Mouse (Mus musculus): ENCODE data around the gene Rnaseh2b. TPM values are rescaled to one million over a fixed set of nuclear protein-coding genes. Genes with fewer than 3 reads are reported as not detected.
A peak's percentile ranks its signal among the peaks of the same experiment; 100 is the strongest.

Gene Rnaseh2b
- polyA plus RNA-seq, 1 experiment from 2014 or later, result 27.8 TPM

GRCm38 (mm10) chr14:62256066-62256465, 36.3 kb upstream of the Rnaseh2b start:
- no peaks in the 10 kb centered on the region for H3K27me3 ChIP-seq (ENCODE audit: control insufficient read depth, insufficient read depth, low read length)

GRCm38 (mm10) chr14:62258125-62258524, 34.3 kb upstream of the Rnaseh2b start:
- 83% methylated on average over 6 of the region's 6 CpGs for WGBS
- Histone ChIP-seq H3K9me3 (ENCODE audit: control insufficient read depth, low read length) (no peaks in the 10 kb centered on the region), H3K4me1 (ENCODE audit: control insufficient read depth, insufficient read depth, low read length) (no peaks in the 10 kb centered on the region), H3K9ac (replicated peaks; ENCODE audit: low read depth, low read length) (no peak overlapping the region), H3K36me3 (ENCODE audit: control insufficient read depth, insufficient read depth, low read length) (no peaks in the 10 kb centered on the region), H3K27me3 (ENCODE audit: control insufficient read depth, insufficient read depth, low read length) (no peaks in the 10 kb centered on the region), H3K4me3 (ENCODE audit: low read depth, low read length) (no peak overlapping the region), H3K4me2 (ENCODE audit: low read depth, low read length) (no peak overlapping the region), H3K27ac (ENCODE audit: low read depth, low read length) (no peak overlapping the region)
- ATAC-seq (ENCODE audit: low read depth), result no peak

More at GRCm38 (mm10) chr14:62256066-62256465, 36.3 kb upstream of the Rnaseh2b start:
- Histone ChIP-seq H3K27ac (ENCODE audit: low read depth, low read length) (no peak overlapping the region), H3K36me3 (ENCODE audit: control insufficient read depth, insufficient read depth, low read length) (no peaks in the 10 kb centered on the region), H3K4me1 (ENCODE audit: control insufficient read depth, insufficient read depth, low read length) (no peaks in the 10 kb centered on the region), H3K9me3 (ENCODE audit: control insufficient read depth, low read length) (no peaks in the 10 kb centered on the region), H3K4me2 (ENCODE audit: low read depth, low read length) (no peak overlapping the region), H3K4me3 (ENCODE audit: low read depth, low read length) (no peak overlapping the region), H3K9ac (replicated peaks; ENCODE audit: low read depth, low read length) (no peak overlapping the region)
- no peak for ATAC-seq (ENCODE audit: low read depth)
- 81% methylated on average over 5 of the region's 5 CpGs for WGBS

- Histone ChIP-seq H3K9ac (replicated peaks; ENCODE audit: low read depth, low read length) (no peak overlapping the region), H3K4me3 (ENCODE audit: low read depth, low read length) (no peak overlapping the region), H3K27me3 (ENCODE audit: control insufficient read depth, insufficient read depth, low read length) (no peaks in the 10 kb centered on the region), H3K27ac (ENCODE audit: low read depth, low read length) (no peak overlapping the region), H3K4me1 (ENCODE audit: control insufficient read depth, insufficient read depth, low read length) (no peaks in the 10 kb centered on the region), H3K4me2 (ENCODE audit: low read depth, low read length) (no peak overlapping the region), H3K36me3 (ENCODE audit: control insufficient read depth, insufficient read depth, low read length) (no peaks in the 10 kb centered on the region), H3K9me3 (ENCODE audit: control insufficient read depth, low read length) (no peaks in the 10 kb centered on the region)
- ATAC-seq (ENCODE audit: low read depth), result no peak
- WGBS, result 65% methylated on average over 10 of the region's 10 CpGs
Measured at GRCm38 (mm10) chr14:62258978-62259536, 33.3 kb upstream of the Rnaseh2b start.

- Histone ChIP-seq H3K9ac (replicated peaks; ENCODE audit: low read depth, low read length) (no peak overlapping the region), H3K27me3 (ENCODE audit: control insufficient read depth, insufficient read depth, low read length) (no peaks in the 10 kb centered on the region), H3K36me3 (ENCODE audit: control insufficient read depth, insufficient read depth, low read length) (no peaks in the 10 kb centered on the region), H3K4me3 (ENCODE audit: low read depth, low read length) (no peak overlapping the region), H3K27ac (ENCODE audit: low read depth, low read length) (no peak overlapping the region), H3K4me1 (ENCODE audit: control insufficient read depth, insufficient read depth, low read length) (no peaks in the 10 kb centered on the region), H3K9me3 (ENCODE audit: control insufficient read depth, low read length) (no peaks in the 10 kb centered on the region), H3K4me2 (ENCODE audit: low read depth, low read length) (no peak overlapping the region)
- WGBS, result 91% methylated on average over 12 of the region's 12 CpGs
- ATAC-seq (ENCODE audit: low read depth), result no peak
Measured at GRCm38 (mm10) chr14:62270698-62271396, 21.5 kb upstream of the Rnaseh2b start.

GRCm38 (mm10) chr14:62273604-62274003, 18.8 kb upstream of the Rnaseh2b start:
- H3K27me3 ChIP-seq (ENCODE audit: control insufficient read depth, insufficient read depth, low read length), result no peaks in the 10 kb centered on the region
- H3K36me3 ChIP-seq (ENCODE audit: control insufficient read depth, insufficient read depth, low read length), result no peaks in the 10 kb centered on the region
- no peak for ATAC-seq (ENCODE audit: low read depth)
- H3K4me3 ChIP-seq (ENCODE audit: low read depth, low read length), result no peak overlapping the region
- H3K4me2 ChIP-seq (ENCODE audit: low read depth, low read length), result no peak overlapping the region
- H3K9me3 ChIP-seq (ENCODE audit: control insufficient read depth, low read length), result no peaks in the 10 kb centered on the region
- H3K9ac ChIP-seq (replicated peaks; ENCODE audit: low read depth, low read length), result no peak overlapping the region
- H3K27ac ChIP-seq (ENCODE audit: low read depth, low read length), result no peak overlapping the region
- 95% methylated on average over 3 of the region's 3 CpGs for WGBS
- H3K4me1 ChIP-seq (ENCODE audit: control insufficient read depth, insufficient read depth, low read length), result no peaks in the 10 kb centered on the region

GRCm38 (mm10) chr14:62282974-62283373, 9.4 kb upstream of the Rnaseh2b start:
- 81% methylated on average over 2 of the region's 2 CpGs for WGBS
- no peaks in the 10 kb centered on the region for H3K36me3 ChIP-seq (ENCODE audit: control insufficient read depth, insufficient read depth, low read length)
- no peak overlapping the region for H3K27ac ChIP-seq (ENCODE audit: low read depth, low read length)
- no peaks in the 10 kb centered on the region for H3K9me3 ChIP-seq (ENCODE audit: control insufficient read depth, low read length)
- no peak overlapping the region for H3K4me2 ChIP-seq (ENCODE audit: low read depth, low read length)
- no peak for ATAC-seq (ENCODE audit: low read depth)
- H3K9ac ChIP-seq (replicated peaks; ENCODE audit: low read depth, low read length), result no peak overlapping the region
- H3K4me3 ChIP-seq (ENCODE audit: low read depth, low read length), result no peak overlapping the region
- no peaks in the 10 kb centered on the region for H3K27me3 ChIP-seq (ENCODE audit: control insufficient read depth, insufficient read depth, low read length)
- no peaks in the 10 kb centered on the region for H3K4me1 ChIP-seq (ENCODE audit: control insufficient read depth, insufficient read depth, low read length)

- 89% methylated on average over 3 of the region's 3 CpGs for WGBS
- H3K9ac ChIP-seq (replicated peaks; ENCODE audit: low read depth, low read length), result no peak overlapping the region
- no peaks in the 10 kb centered on the region for H3K36me3 ChIP-seq (ENCODE audit: control insufficient read depth, insufficient read depth, low read length)
- H3K27ac ChIP-seq (ENCODE audit: low read depth, low read length), result no peak overlapping the region
- H3K4me3 ChIP-seq (ENCODE audit: low read depth, low read length), result no peak overlapping the region
- H3K4me1 ChIP-seq (ENCODE audit: control insufficient read depth, insufficient read depth, low read length), result no peaks in the 10 kb centered on the region
- ATAC-seq (ENCODE audit: low read depth), result no peak
- no peaks in the 10 kb centered on the region for H3K9me3 ChIP-seq (ENCODE audit: control insufficient read depth, low read length)
- no peaks in the 10 kb centered on the region for H3K27me3 ChIP-seq (ENCODE audit: control insufficient read depth, insufficient read depth, low read length)
- no peak overlapping the region for H3K4me2 ChIP-seq (ENCODE audit: low read depth, low read length)
Measured at GRCm38 (mm10) chr14:62288731-62289130, 3.7 kb upstream of the Rnaseh2b start.

GRCm38 (mm10) chr14:62291406-62291987, 892 bp upstream of the Rnaseh2b start:
- no peaks in the 10 kb centered on the region for H3K4me1 ChIP-seq (ENCODE audit: control insufficient read depth, insufficient read depth, low read length)
- no peaks in the 10 kb centered on the region for H3K27me3 ChIP-seq (ENCODE audit: control insufficient read depth, insufficient read depth, low read length)
- no peaks in the 10 kb centered on the region for H3K36me3 ChIP-seq (ENCODE audit: control insufficient read depth, insufficient read depth, low read length)
- no peak overlapping the region for H3K27ac ChIP-seq (ENCODE audit: low read depth, low read length)
- H3K4me2 ChIP-seq (ENCODE audit: low read depth, low read length), result peak overlapping the region; percentile 93; the same call in 1 of the 2 replicates
- no peak for ATAC-seq (ENCODE audit: low read depth)
- H3K4me3 ChIP-seq (ENCODE audit: low read depth, low read length), result no peak overlapping the region
- 93% methylated on average over 1 of the region's 1 CpGs for WGBS
- no peak overlapping the region for H3K9ac ChIP-seq (replicated peaks; ENCODE audit: low read depth, low read length)
- H3K9me3 ChIP-seq (ENCODE audit: control insufficient read depth, low read length), result no peaks in the 10 kb centered on the region

- ATAC-seq (ENCODE audit: low read depth), result no peak; the same call in 1 of the 2 replicates
- peak overlapping the region; percentile 61 for H3K9ac ChIP-seq (replicated peaks; ENCODE audit: low read depth, low read length)
- no peak overlapping the region for H3K27ac ChIP-seq (ENCODE audit: low read depth, low read length)
- H3K36me3 ChIP-seq (ENCODE audit: control insufficient read depth, insufficient read depth, low read length), result no peaks in the 10 kb centered on the region
- WGBS, result 25% methylated on average over 7 of the region's 7 CpGs
- no peaks in the 10 kb centered on the region for H3K4me1 ChIP-seq (ENCODE audit: control insufficient read depth, insufficient read depth, low read length)
- peak overlapping the region; percentile 93 for H3K4me2 ChIP-seq (ENCODE audit: low read depth, low read length)
- H3K9me3 ChIP-seq (ENCODE audit: control insufficient read depth, low read length), result no peaks in the 10 kb centered on the region
- no peaks in the 10 kb centered on the region for H3K27me3 ChIP-seq (ENCODE audit: control insufficient read depth, insufficient read depth, low read length)
- peak overlapping the region; percentile 40 for H3K4me3 ChIP-seq (ENCODE audit: low read depth, low read length)
Measured at GRCm38 (mm10) chr14:62292166-62292487, 262 bp upstream of the Rnaseh2b start.
